Mouse (Mus musculus) MEL (cell line): ENCODE measurements around the gene Gm49387.

Experiments
- CTCF ChIP-seq, 3 experiments: IDR thresholded peaks in 2 of 3; conservative IDR thresholded peaks in 1 of 3; 2 replicates each; pipeline ENCODE4 v1.5.1; 2011 to 2012; ENCODE audit warnings: low read length in 3 of 3, low read depth in 2 of 3, mild to moderate bottlenecking in 2 of 3, improper control_type of control experiment in 1 of 3, inconsistent platforms in 1 of 3, mixed read lengths in 1 of 3, moderate library complexity in 1 of 3; ENCODE audit not compliant: control insufficient read depth in 1 of 3, insufficient read depth in 1 of 3, poor library complexity in 1 of 3, severe bottlenecking in 1 of 3
- JUND ChIP-seq: IDR thresholded peaks from 2 replicates; pipeline ENCODE4 v1.6.1; 2011; ENCODE audit warnings: low read depth, mild to moderate bottlenecking, improper control_type of control experiment, low read length
- MXI1 ChIP-seq: IDR thresholded peaks from 2 replicates; pipeline ENCODE4 v1.6.1; 2011; ENCODE audit warnings: mild to moderate bottlenecking, low read depth, low read length, improper control_type of control experiment
- MYC ChIP-seq: IDR thresholded peaks from 2 replicates; pipeline ENCODE4 v1.6.1; 2011; ENCODE audit warnings: low read depth, mild to moderate bottlenecking, low read length, improper control_type of control experiment, moderate library complexity
- NRF1 ChIP-seq: IDR thresholded peaks from 2 replicates; pipeline ENCODE4 v1.6.1; 2014; ENCODE audit warnings: low read depth, mild to moderate bottlenecking, inconsistent platforms, low read length, improper control_type of control experiment, moderate library complexity; ENCODE audit not compliant: poor library complexity, insufficient read depth, severe bottlenecking
- POLR2A ChIP-seq, 2 experiments: IDR thresholded peaks; 2 replicates each; pipeline ENCODE4 v1.6.1; 2011 to 2012; ENCODE audit warnings: low read length in 2 of 2, mild to moderate bottlenecking in 2 of 2, control low read depth in 1 of 2, improper control_type of control experiment in 1 of 2, low read depth in 1 of 2, moderate library complexity in 1 of 2; ENCODE audit not compliant: control insufficient read depth in 1 of 2, insufficient read depth in 1 of 2, poor library complexity in 1 of 2
- POLR2AphosphoS2 ChIP-seq: IDR thresholded peaks from 2 replicates; pipeline ENCODE4 v1.6.1; 2011; ENCODE audit warnings: low read length, improper control_type of control experiment
- POLR2AphosphoS5 ChIP-seq: IDR thresholded peaks from 2 replicates; pipeline ENCODE4 v1.6.1; 2012; ENCODE audit warnings: low read depth, borderline replicate concordance, mild to moderate bottlenecking, inconsistent platforms, low read length, moderate library complexity, mixed read lengths
- TAL1 ChIP-seq: IDR thresholded peaks from 2 replicates; pipeline ENCODE4 v1.6.1; 2012; ENCODE audit warnings: mild to moderate bottlenecking, inconsistent platforms, low read length, moderate library complexity, mixed read lengths
- TCF12 ChIP-seq: IDR thresholded peaks from 2 replicates; pipeline ENCODE4 v1.6.1; 2014; ENCODE audit warnings: low read depth, mild to moderate bottlenecking, inconsistent platforms, low read length, improper control_type of control experiment, moderate library complexity
- USF2 ChIP-seq, 2 experiments: IDR thresholded peaks; 2 replicates each; pipeline ENCODE4 v1.6.1; 2011 to 2012; ENCODE audit warnings: improper control_type of control experiment in 2 of 2, low read length in 2 of 2, borderline replicate concordance in 1 of 2, inconsistent platforms in 1 of 2, low read depth in 1 of 2, mild to moderate bottlenecking in 1 of 2; ENCODE audit not compliant: insufficient read depth in 1 of 2
- ZNF384 ChIP-seq: IDR thresholded peaks from 2 replicates; pipeline ENCODE4 v1.6.1; 2012; ENCODE audit warnings: low read depth, mild to moderate bottlenecking, inconsistent platforms, low read length, improper control_type of control experiment

GRCm38 (mm10) chr14:31667741-31668140 lies 27.1 kb upstream of the Gm49387 start:
- TF ChIP-seq NRF1: no peak
- no peak for TF ChIP-seq POLR2A (IDR thresholded peaks at IDR 0.05; ENCODE audit: control insufficient read depth in 1 of 2, insufficient read depth in 1 of 2, low read depth in 1 of 2, low read length in 2 of 2, poor library complexity in 1 of 2)
- TF ChIP-seq MYC: no peak
- no peak for TF ChIP-seq POLR2AphosphoS5
- no peak for TF ChIP-seq POLR2AphosphoS2
- no peak for TF ChIP-seq CTCF (IDR thresholded peaks at IDR 0.05 in 2 of 3, conservative IDR thresholded peaks at IDR 0.05 in 1 of 3; ENCODE audit: control insufficient read depth in 1 of 3, insufficient read depth in 1 of 3, low read depth in 2 of 3, low read length in 3 of 3, poor library complexity in 1 of 3, severe bottlenecking in 1 of 3)
- TF ChIP-seq USF2 (IDR thresholded peaks at IDR 0.05; ENCODE audit: borderline replicate concordance in 1 of 2, insufficient read depth in 1 of 2, low read depth in 1 of 2, low read length in 2 of 2): no peak
- TF ChIP-seq JUND: no peak
- no peak for TF ChIP-seq MXI1
- TF ChIP-seq TCF12: no peak
- TF ChIP-seq ZNF384: no peak
- TF ChIP-seq TAL1: no peak
